Mouse (Mus musculus): ENCODE results near the gene Gal3st4. TPM values are rescaled to one million over a fixed set of nuclear protein-coding genes. Genes with fewer than 3 reads are reported as not detected.
"Not testable (repeated sequence)": the region's sequence is repeated elsewhere in the genome, so short reads cannot be mapped to it uniquely, and the experiment has no call there.

Gene Gal3st4
- total RNA-seq, 4 experiments from 2014 or later = 0.16 TPM; not detected in 3

GRCm38 (mm10) chr5:138219864-138220263 lies 52.8 kb downstream of the Gal3st4 start:
- no peak for DNase-seq (ENCODE audit: low spot score in 2 of 2)

GRCm38 (mm10) chr5:138216632-138217031 lies 56.0 kb downstream of the Gal3st4 start:
- not testable (repeated sequence) for DNase-seq (ENCODE audit: low spot score in 2 of 2)

Other genes starting within 250 kb of the Gal3st4 start
- gene Smok3c, start 219.6 kb downstream of the Gal3st4 start, total RNA-seq (2022) = not detected
- gene Zkscan1, start 187.8 kb downstream of the Gal3st4 start, total RNA-seq (2022) = 10 to 100 TPM in 3 of 4 experiments, 1 to 10 TPM in 1; 9.6 to 11.6 (median 10.6) TPM
- 10 to 100 TPM; 14.3 to 17.0 (median 15.2) TPM for gene Zscan21, start 155.9 kb downstream of the Gal3st4 start, total RNA-seq (2022)
- gene Zfp113, start 117.1 kb downstream of the Gal3st4 start, total RNA-seq (2022) = 1 to 10 TPM; 4.8 to 6.6 (median 5.3) TPM
- 100 to 1,000 TPM; 107 to 117 (median 110) TPM for gene Cops6, start 111.8 kb downstream of the Gal3st4 start, total RNA-seq (2022)
- 10 to 100 TPM in 1 of 4 experiments, 1 to 10 TPM in 3; 7.2 to 10.6 (median 7.5) TPM for gene Ap4m1, start 100.8 kb downstream of the Gal3st4 start, total RNA-seq (2022)
- gene Mcm7, start 100.4 kb downstream of the Gal3st4 start, total RNA-seq (2022) = 1 to 10 TPM; 6.1 to 8.2 (median 6.8) TPM
- gene Taf6, start 85.4 kb downstream of the Gal3st4 start, total RNA-seq (2022) = 10 to 100 TPM; 33.9 to 42.1 (median 36.6) TPM
- gene Cnpy4, start 85.4 kb downstream of the Gal3st4 start, total RNA-seq (2022) = 1 to 10 TPM; 1.9 to 3.6 (median 2.2) TPM
- gene Mblac1, start 78.5 kb downstream of the Gal3st4 start, total RNA-seq (2022) = 1 to 10 TPM; 1.5 to 2.3 (median 1.8) TPM
- under 1 TPM; 0.12 to 0.38 (median 0.19) TPM for gene Nxpe5, start 46.9 kb downstream of the Gal3st4 start, total RNA-seq (2022)
- 10 to 100 TPM; 51.1 to 57.2 (median 53.1) TPM for gene Lamtor4, start 17.4 kb downstream of the Gal3st4 start, total RNA-seq (2022)
- gene BC037034, start 8.8 kb downstream of the Gal3st4 start, total RNA-seq (2022) = 1 to 10 TPM; 1.4 to 3.0 (median 2.3) TPM
- gene Gm43720, start 7.1 kb upstream of the Gal3st4 start, total RNA-seq (2022) = not detected
- under 1 TPM in 2 of 4 experiments, not detected in 2; 0.10 to 0.22 TPM for gene Gpc2, start 7.2 kb upstream of the Gal3st4 start, total RNA-seq (2022)
- not detected for gene Stag3, start 7.4 kb upstream of the Gal3st4 start, total RNA-seq (2022)
- gene Pvrig, start 69.1 kb upstream of the Gal3st4 start, total RNA-seq (2022) = not detected
- 1 to 10 TPM; 2.0 to 2.5 (median 2.3) TPM for gene Zfp157, start 168.6 kb upstream of the Gal3st4 start, total RNA-seq (2022)